Mouse (Mus musculus): ENCODE measurements around the gene Rbm38. TPM values are rescaled to one million over a fixed set of nuclear protein-coding genes. Genes with fewer than 3 reads are reported as not detected.
A peak's percentile ranks its signal among the peaks of the same experiment; 100 is the strongest.

Gene Rbm38
- total RNA-seq (2021) (10 to 100 TPM; 18.4 to 27.2 TPM), polyA plus RNA-seq (2012; rRNA removed) (160 and 174 TPM in 2 replicates)
- long read RNA-seq, transcript Rbm38-201 (4 exons, 1,768 nt), result major isoform, 19 of 24 reads
- long read RNA-seq, partial matches to known transcripts, result 0 of 24 reads
- long read RNA-seq, other reads (novel, unspliced or antisense), result 1 of 24 reads

- DNase-seq, result no peak
Measured at GRCm38 (mm10) chr2:173020430-173020829, at the start of gene Rbm38. TSS of gene Rbm38 (plus strand) at chr2:173020498.

- no peak for DNase-seq
Measured at GRCm38 (mm10) chr2:172971865-172972264, 48.4 kb upstream of the Rbm38 start.

- no peak for DNase-seq
Measured at GRCm38 (mm10) chr2:172973806-172974565, 46.3 kb upstream of the Rbm38 start.

DNA sequence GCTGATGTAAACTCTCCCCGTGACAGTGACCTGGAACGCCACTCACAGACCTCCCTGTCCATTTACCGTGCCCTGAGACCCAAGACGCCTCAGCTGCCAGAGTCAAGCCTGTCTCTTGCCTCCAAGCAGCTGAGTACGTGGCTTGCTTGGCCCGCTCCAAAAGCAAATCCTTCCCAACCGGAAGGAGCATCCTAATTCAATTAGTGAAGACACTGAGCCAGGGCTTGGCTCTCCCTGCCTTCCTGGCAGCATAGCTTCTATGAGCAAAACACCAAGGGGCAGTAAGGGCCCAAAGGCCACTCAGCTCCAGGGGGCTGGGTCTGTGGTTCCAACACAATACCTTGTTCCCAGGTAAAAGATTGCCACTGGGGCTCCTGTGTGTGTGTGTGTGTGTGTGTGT lies 45.6 kb upstream of the Rbm38 start:
- no peak for DNase-seq

- DNase-seq, result no peak
Measured at GRCm38 (mm10) chr2:172975159-172975558, 45.1 kb upstream of the Rbm38 start.

DNA sequence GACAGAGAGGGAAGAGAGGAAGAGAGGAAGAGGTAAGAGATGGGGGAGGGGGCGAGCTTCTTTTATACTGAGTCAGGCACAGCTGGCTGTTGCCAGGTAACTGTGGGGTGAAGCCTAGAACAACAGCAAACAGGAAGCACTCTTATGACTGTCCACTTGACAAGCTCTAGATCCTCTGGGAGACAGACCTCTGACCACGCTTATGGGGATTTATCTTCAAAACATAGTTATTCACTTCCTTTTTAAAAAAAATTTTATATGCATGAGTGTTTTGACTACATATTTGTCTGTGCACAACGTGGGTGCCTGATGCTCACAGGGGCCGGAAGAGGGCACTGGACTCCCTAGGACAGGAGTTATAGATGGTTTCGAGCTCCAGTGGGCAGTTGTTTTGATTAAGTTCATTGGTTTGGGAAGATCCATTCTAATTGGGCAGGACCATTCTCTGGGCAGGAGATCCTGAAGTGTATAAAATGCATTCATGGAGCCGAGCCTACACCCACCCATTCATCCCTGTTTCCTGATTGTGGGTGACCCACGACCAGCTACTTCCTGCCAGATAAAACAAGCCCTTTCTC lies 43.5 kb upstream of the Rbm38 start:
- DNase-seq, result no peak

DNA sequence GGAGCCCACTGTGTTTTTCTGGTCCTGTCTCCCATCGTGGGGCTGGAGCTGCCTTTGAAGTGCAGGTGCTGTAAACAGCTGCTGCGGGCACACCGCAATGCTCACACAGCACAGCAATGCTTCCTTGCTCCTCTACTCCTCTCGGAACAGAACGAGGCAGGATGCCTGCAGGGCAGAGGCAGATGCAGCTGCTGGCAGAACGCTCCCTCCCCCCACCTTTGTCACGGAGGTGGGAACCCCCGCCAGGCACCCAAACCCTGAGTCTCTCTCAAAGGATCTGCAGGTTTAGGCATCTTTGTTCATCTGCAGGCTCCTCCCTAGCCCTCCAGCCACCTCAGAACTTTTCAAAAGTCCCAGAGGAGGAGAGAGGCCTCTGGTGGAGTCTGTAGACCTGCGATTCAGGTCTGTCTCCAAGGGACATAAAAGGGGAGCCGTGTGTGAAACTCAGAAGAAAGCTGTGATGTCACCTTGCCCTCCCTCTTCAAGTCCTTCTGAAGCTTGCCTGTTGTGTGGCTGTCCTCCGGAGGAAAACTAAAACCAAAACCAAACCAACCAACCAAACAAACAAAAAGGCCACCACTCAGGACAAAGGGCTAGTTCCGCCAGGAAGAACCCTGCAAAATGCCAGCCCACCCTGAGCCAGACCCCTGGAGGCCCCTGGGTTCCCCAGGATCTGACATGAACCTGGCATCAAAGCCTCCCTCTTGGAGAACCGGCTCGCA lies 42.7 kb upstream of the Rbm38 start, which contains the start of gene Spo11:
Gene Spo11 (plus strand): TSS at position 292 of the 722 bp plus-strand sequence.
- DNase-seq, result no peak

- DNase-seq, result no peak
Measured at GRCm38 (mm10) chr2:172978131-172978633, 42.1 kb upstream of the Rbm38 start.

DNA sequence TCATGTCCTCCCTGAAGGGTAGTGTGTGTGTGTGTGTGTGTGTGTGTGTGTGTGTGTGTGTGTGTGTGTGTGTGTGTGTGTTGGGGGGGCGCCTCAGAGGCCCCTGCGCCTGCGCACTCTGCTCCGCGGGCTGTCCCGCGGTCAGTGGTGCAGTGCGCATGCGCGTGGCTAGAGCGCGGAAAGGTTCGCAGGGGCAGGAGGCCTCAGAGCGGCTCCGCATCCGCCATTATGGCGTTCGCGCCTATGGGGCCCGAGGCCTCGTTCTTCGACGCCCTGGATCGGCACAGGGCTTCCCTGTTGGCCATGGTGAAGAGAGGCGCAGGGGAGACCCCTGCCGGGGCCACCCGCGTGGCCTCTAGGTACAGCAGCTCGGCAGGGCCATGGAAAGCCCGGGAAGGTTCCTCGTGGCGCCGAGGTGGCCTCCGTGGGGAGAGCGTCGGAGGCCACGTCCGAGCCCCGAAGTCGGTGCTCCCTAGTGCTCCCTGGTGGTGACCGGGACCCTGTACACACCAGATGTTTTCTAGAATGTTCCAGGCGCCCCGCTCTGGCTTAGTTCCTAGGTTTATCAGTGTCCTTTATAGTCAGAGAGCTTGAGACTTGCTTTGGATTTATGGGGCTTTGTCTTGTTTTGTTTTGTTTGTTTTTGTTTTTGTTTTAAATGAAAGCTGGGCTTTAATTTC lies 40.5 kb upstream of the Rbm38 start:
- DNase-seq, result no peak

DNA sequence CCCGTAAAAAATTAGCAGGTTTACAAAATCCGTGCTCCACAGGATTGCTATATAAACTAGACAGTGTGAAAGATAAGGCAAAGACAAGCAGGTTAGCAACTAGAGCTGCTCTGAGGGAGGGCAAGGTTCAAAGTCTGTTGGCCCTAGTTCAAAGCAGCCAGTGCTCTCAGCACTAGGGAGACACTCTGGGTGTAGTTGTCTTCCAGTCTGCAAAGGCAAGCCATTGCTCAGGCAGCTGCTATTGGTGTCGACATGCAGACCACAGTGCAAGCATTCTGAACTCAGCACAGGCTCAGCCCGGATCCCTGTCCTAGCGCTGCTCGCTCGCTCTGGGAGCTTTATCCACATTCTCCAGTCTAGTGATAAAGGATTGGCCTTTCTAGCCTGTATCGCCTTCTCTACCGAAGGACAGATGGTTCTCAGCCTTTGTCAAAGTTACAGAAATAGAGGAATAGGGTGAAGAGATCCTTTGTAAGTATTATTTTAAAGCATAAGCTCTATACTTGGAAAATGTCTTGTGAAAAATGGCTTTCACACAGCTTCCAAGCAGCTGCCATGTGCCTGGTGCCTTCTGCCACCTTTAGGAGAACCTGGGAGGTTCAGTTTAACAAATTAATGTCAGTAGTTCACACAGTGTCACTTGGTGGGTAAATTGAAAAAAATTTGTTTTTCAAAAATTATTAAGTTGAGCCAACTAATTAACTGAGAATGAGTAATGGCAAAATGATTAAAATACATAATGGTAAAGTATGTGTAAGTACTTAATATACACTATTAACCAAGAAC lies 37.3 kb upstream of the Rbm38 start:
- no peak for DNase-seq

- DNase-seq, result peak; percentile 81
Measured at GRCm38 (mm10) chr2:172990161-172990560, 30.1 kb upstream of the Rbm38 start.

GRCm38 (mm10) chr2:172996207-172996606 lies 24.1 kb upstream of the Rbm38 start:
- peak; percentile 65 for DNase-seq

GRCm38 (mm10) chr2:172997748-172998147 lies 22.6 kb upstream of the Rbm38 start:
- no peak for DNase-seq

DNA sequence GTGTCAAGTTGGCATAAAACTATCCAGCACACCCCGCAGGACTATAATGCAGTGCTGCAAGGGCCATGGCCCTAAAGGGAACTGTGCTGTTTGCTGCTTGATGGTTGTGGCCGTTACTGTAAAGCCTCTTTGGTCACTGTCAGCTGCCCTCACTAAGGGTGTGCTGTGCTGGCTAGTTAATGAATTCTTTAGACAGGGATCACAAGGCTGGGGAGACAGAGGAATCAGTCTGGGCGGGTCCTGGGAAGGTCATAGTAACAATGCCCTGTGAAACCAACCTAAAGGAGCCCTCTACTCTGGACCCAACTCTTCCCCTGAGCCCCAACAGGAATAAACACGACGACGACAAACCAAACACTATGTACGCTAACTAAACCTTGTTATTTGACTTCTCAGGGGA lies 21.8 kb upstream of the Rbm38 start:
- no peak for DNase-seq

- peak; percentile 98 for DNase-seq
Measured at GRCm38 (mm10) chr2:172999630-173000284, 20.5 kb upstream of the Rbm38 start, which contains the start of gene Rae1. TSS of gene Rae1 (plus strand) at chr2:173000117.

GRCm38 (mm10) chr2:173000285-173000652 lies 20.0 kb upstream of the Rbm38 start:
- DNase-seq, result no peak

DNA sequence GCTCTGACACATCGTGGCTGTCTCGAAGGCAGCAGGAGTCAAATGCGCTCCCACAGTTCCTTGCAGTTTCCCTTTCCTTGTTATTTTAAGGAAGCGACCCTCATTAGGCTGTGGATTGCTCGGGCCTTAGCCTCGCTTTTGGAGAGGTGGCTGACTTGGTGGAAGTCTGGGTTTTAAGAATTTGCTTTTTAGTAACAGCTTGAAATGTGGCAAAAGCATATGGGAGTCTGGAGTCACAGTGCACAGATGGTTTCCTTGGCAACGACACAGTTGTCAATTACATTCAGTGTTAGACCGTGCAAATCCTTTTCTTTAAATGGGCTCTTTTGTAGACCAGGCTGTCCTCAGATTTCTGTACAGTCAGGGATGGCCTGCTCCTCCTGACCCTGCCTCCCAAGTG lies 19.4 kb upstream of the Rbm38 start:
- no peak for DNase-seq

DNA sequence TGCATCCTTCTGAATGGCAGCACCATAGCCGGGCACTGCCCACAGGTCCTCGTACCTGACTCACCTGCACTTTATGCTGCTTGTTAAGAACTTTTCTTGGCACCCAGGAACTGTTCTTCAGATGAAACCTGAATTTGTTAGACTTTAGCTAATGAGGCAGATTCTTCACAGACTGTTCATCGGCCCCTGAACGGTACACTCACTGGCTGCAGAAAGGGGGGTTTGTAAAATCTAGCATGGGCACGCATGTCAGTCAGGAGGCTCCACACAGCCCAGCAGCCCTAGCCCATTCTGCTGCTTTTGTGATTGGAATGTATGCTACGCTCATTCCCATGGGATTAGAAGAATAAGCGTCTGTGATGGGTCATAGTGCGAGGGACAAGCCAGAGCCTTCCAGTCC lies 16.6 kb upstream of the Rbm38 start:
- no peak for DNase-seq

DNA sequence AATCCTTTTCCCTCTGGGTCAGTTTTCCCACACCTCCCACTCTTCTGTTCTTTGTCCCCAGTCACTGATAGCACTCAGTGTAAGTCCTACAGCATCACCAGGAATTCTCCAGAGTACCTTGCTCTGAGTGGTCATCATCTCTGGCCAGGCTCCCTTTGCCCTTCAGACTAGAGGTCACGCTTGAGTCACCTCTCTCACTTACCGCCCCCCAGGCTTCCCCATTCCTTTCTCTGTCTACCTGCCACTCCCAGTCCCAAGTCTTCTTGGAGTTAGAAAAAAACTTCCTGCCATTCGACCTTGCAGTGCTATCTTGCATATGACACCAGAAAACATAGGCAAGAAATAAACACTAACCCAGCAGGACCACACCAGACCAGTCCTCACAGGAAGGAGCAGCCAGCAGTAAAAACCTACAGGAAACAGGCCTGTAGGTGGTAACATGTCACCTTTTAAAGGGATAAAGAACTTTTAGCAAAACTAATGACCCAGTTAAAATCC lies 10.0 kb upstream of the Rbm38 start:
- DNase-seq, result no peak

- DNase-seq, result no peak
Measured at GRCm38 (mm10) chr2:173011440-173011839, 8.9 kb upstream of the Rbm38 start.

Data from adrenal gland, adult 2 months (tissue).